Mouse (Mus musculus) limb, embryonic 11.5 days (tissue): Measurements from ENCODE around the gene Rnf180. TPM values are rescaled to one million over a fixed set of nuclear protein-coding genes. Genes with fewer than 3 reads are reported as not detected.
A peak's percentile ranks its signal among the peaks of the same experiment; 100 is the strongest.
"Not testable (repeated sequence)": the region's sequence is repeated elsewhere in the genome, so short reads cannot be mapped to it uniquely, and the experiment has no call there.

ENCODE experiments used
- ATAC-seq: fragments of 200-750 bp; cut with Nextera tagmentation; 2 replicates; pipeline ENCODE4 v1.8.0; 2017; ENCODE audit warnings: low read depth; ENCODE audit not compliant: insufficient number of reproducible peaks, low FRiP score, low TSS enrichment
- DNase-seq: peaks from one replicate; pipeline ENCODE4 v3.0.0-alpha.2; 2015; ENCODE audit warnings: low spot score
- H3K27ac ChIP-seq: fragments of 300-500 bp; sonication (generic); replicated peaks from 2 replicates; pipeline ENCODE4 v1.5.1; 2014; ENCODE audit warnings: low read depth, mild to moderate bottlenecking, low read length
- H3K27me3 ChIP-seq: fragments of 300-500 bp; sonication (generic); 2 replicates; pipeline ENCODE4 v1.6.1; 2014; ENCODE audit warnings: mild to moderate bottlenecking, low read length, mixed read lengths; ENCODE audit not compliant: control insufficient read depth, insufficient read depth
- H3K36me3 ChIP-seq: fragments of 300-500 bp; sonication (generic); 2 replicates; pipeline ENCODE4 v1.6.1; 2014; ENCODE audit warnings: mild to moderate bottlenecking, low read length, moderate library complexity, mixed read lengths; ENCODE audit not compliant: control insufficient read depth, insufficient read depth
- H3K4me1 ChIP-seq: fragments of 300-500 bp; sonication (generic); 2 replicates; pipeline ENCODE4 v1.6.1; 2014; ENCODE audit warnings: low read length, mixed read lengths; ENCODE audit not compliant: control insufficient read depth, insufficient read depth
- H3K4me2 ChIP-seq: fragments of 300-500 bp; sonication (generic); 2 replicates; pipeline ENCODE4 v1.6.1; 2014; ENCODE audit warnings: low read depth, mild to moderate bottlenecking, moderate library complexity; ENCODE audit not compliant: severe bottlenecking
- H3K4me3 ChIP-seq: fragments of 300-500 bp; sonication (generic); 2 replicates; pipeline ENCODE4 v1.5.1; 2014; ENCODE audit warnings: low read depth, low read length
- H3K9ac ChIP-seq: fragments of 300-500 bp; sonication (generic); 2 replicates; pipeline ENCODE4 v1.6.1; 2014; ENCODE audit warnings: mild to moderate bottlenecking, low read length
- H3K9me3 ChIP-seq: fragments of 300-500 bp; sonication (generic); 2 replicates; pipeline ENCODE4 v1.6.1; 2016; ENCODE audit warnings: low read length; ENCODE audit not compliant: control insufficient read depth
- WGBS: fragments of 180-500 bp; shearing (Covaris S2); extraction: QIAGEN DNeasy Blood & Tissue Kit; methylation state at CpG from one replicate; pipeline ENCODE4 v1.1.7; 2014; 5-methylcytosine and 5-hydroxymethylcytosine counted together
- polyA plus RNA-seq: library from polyadenylated mRNA; unstranded; fragments of >200 nt; fragmentation: Nextera tagmentation; extraction: Ambion mirVana; gene quantifications from 2 replicates; pipeline ENCODE4 v1.2.1, GENCODE M21; 2014

Gene Rnf180
- 4.8 and 5.9 TPM in 2 replicates for polyA plus RNA-seq

- Histone ChIP-seq H3K27ac (0 out of 2 replicates have a peak within 1 kb of the TSS, but pooled peaks have one; percentile 14), H3K27me3 (no peaks in the 10 kb centered on the region), H3K36me3 (no peaks in the 10 kb centered on the region), H3K9me3 (no peaks in the 10 kb centered on the region), H3K4me1 (no peaks in the 10 kb centered on the region), H3K4me2 (peak within 1 kb of the TSS; percentile 76), H3K9ac (peak within 1 kb of the TSS; percentile 87), H3K4me3 (peak within 1 kb of the TSS; percentile 69)
- ATAC-seq = no peak
- 57% methylated on average over 11 of the region's 11 CpGs for WGBS
- no peak for DNase-seq
Observed at GRCm38 (mm10) chr13:105294715-105295114, at the start of gene Rnf180. Gene Rnf180 (minus strand): TSS chr13:105294815.

GRCm38 (mm10) chr13:105331199-105331968 is 36.8 kb upstream of the Rnf180 start:
- no peaks in the 10 kb centered on the region for H3K27me3 ChIP-seq
- H3K4me1 ChIP-seq = no peaks in the 10 kb centered on the region
- whole genome bisulfite sequencing = 74% methylated on average over 5 of the region's 5 CpGs
- no peak for ATAC-seq
- DNase-seq = no peak
- H3K9ac ChIP-seq = no peak overlapping the region
- no peak overlapping the region for H3K4me3 ChIP-seq
- no peak overlapping the region for H3K4me2 ChIP-seq
- no peak overlapping the region for H3K27ac ChIP-seq
- no peaks in the 10 kb centered on the region for H3K9me3 ChIP-seq
- H3K36me3 ChIP-seq = no peaks in the 10 kb centered on the region

GRCm38 (mm10) chr13:105326946-105327345 is 32.3 kb upstream of the Rnf180 start:
- H3K4me2 ChIP-seq = no peak overlapping the region
- H3K4me1 ChIP-seq = no peaks in the 10 kb centered on the region
- no peaks in the 10 kb centered on the region for H3K9me3 ChIP-seq
- no peaks in the 10 kb centered on the region for H3K36me3 ChIP-seq
- H3K27ac ChIP-seq = no peak overlapping the region
- 60% methylated on average over 1 of the region's 1 CpGs for whole genome bisulfite sequencing
- no peaks in the 10 kb centered on the region for H3K27me3 ChIP-seq
- no peak for ATAC-seq
- no peak for DNase-seq
- no peak overlapping the region for H3K9ac ChIP-seq
- H3K4me3 ChIP-seq = no peak overlapping the region

- H3K4me1 ChIP-seq = no peaks in the 10 kb centered on the region
- 94% methylated on average over 1 of the region's 1 CpGs for WGBS
- H3K27me3 ChIP-seq = no peaks in the 10 kb centered on the region
- H3K4me3 ChIP-seq = no peak overlapping the region
- no peaks in the 10 kb centered on the region for H3K36me3 ChIP-seq
- no peak overlapping the region for H3K4me2 ChIP-seq
- H3K9me3 ChIP-seq = no peaks in the 10 kb centered on the region
- ATAC-seq (no peak), DNase-seq (no peak)
- H3K27ac ChIP-seq = no peak overlapping the region
- H3K9ac ChIP-seq = no peak overlapping the region
Observed at GRCm38 (mm10) chr13:105316926-105317325, 22.3 kb upstream of the Rnf180 start.

- Histone ChIP-seq H3K9me3 (no peaks in the 10 kb centered on the region), H3K27ac (no peak overlapping the region), H3K4me1 (no peaks in the 10 kb centered on the region), H3K36me3 (no peaks in the 10 kb centered on the region), H3K27me3 (no peaks in the 10 kb centered on the region), H3K4me2 (no peak overlapping the region), H3K9ac (no peak overlapping the region), H3K4me3 (no peak overlapping the region)
- 85% methylated on average over 6 of the region's 6 CpGs for WGBS
- DNase-seq = no peak
- no peak for ATAC-seq
Observed at GRCm38 (mm10) chr13:105316009-105316408, 21.4 kb upstream of the Rnf180 start.

GRCm38 (mm10) chr13:105312763-105313162 is 18.1 kb upstream of the Rnf180 start:
- DNase-seq (no peak), ATAC-seq (no peak)
- WGBS = 82% methylated on average over 6 of the region's 6 CpGs
- H3K4me3 ChIP-seq = no peak overlapping the region
- no peaks in the 10 kb centered on the region for H3K9me3 ChIP-seq
- no peak overlapping the region for H3K27ac ChIP-seq
- H3K36me3 ChIP-seq = no peaks in the 10 kb centered on the region
- H3K4me2 ChIP-seq = no peak overlapping the region
- no peaks in the 10 kb centered on the region for H3K27me3 ChIP-seq
- H3K9ac ChIP-seq = no peak overlapping the region
- H3K4me1 ChIP-seq = no peaks in the 10 kb centered on the region

GRCm38 (mm10) chr13:105310562-105310961 is 15.9 kb upstream of the Rnf180 start:
- H3K4me2 ChIP-seq, H3K4me1 ChIP-seq, DNase-seq, ATAC-seq, H3K9me3 ChIP-seq, H3K27ac ChIP-seq, H3K27me3 ChIP-seq, H3K4me3 ChIP-seq, H3K36me3 ChIP-seq, H3K9ac ChIP-seq: not testable (repeated sequence)
- 84% methylated on average over 4 of the region's 4 CpGs for WGBS

GRCm38 (mm10) chr13:105305513-105305912 is 10.9 kb upstream of the Rnf180 start:
- no peaks in the 10 kb centered on the region for H3K36me3 ChIP-seq
- no peak overlapping the region for H3K27ac ChIP-seq
- ATAC-seq (no peak), DNase-seq (no peak)
- no peak overlapping the region for H3K4me3 ChIP-seq
- no peak overlapping the region for H3K9ac ChIP-seq
- WGBS = 93% methylated on average over 2 of the region's 2 CpGs
- H3K4me2 ChIP-seq = no peak overlapping the region
- H3K4me1 ChIP-seq = no peaks in the 10 kb centered on the region
- H3K27me3 ChIP-seq = no peaks in the 10 kb centered on the region
- H3K9me3 ChIP-seq = no peaks in the 10 kb centered on the region

GRCm38 (mm10) chr13:105304054-105304453 is 9.4 kb upstream of the Rnf180 start:
- no peaks in the 10 kb centered on the region for H3K4me1 ChIP-seq
- H3K4me2 ChIP-seq = no peak overlapping the region
- H3K9ac ChIP-seq = no peak overlapping the region
- H3K27ac ChIP-seq = no peak overlapping the region
- DNase-seq (no peak), ATAC-seq (no peak)
- WGBS = 54% methylated on average over 4 of the region's 4 CpGs
- no peaks in the 10 kb centered on the region for H3K9me3 ChIP-seq
- H3K27me3 ChIP-seq = no peaks in the 10 kb centered on the region
- H3K36me3 ChIP-seq = no peaks in the 10 kb centered on the region
- H3K4me3 ChIP-seq = no peak overlapping the region
